Mouse (Mus musculus) midbrain, embryonic 11.5 days (tissue): ENCODE measurements at regions not wholly inside any gene's neighbourhood (a gene's known extent, or its start where the extent isn't known, plus 50 kb on each side); places are given as distances from the start of the nearest gene placed in this dataset.

ENCODE experiments used
- ATAC-seq: fragments of 200-750 bp; cut with Nextera tagmentation; 2 replicates; pipeline ENCODE4 v1.8.0; 2017; ENCODE audit warnings: moderate TSS enrichment, moderate library complexity; ENCODE audit not compliant: low FRiP score
- DNase-seq: peaks from one replicate; pipeline ENCODE4 v3.0.0; 2015; ENCODE audit warnings: low spot score; ENCODE audit errors: missing footprints
- H3K27ac ChIP-seq: fragments of 300-500 bp; sonication (generic); 2 replicates; pipeline ENCODE4 v1.5.1; 2014; ENCODE audit warnings: low read depth, low read length
- H3K27me3 ChIP-seq: fragments of 300-500 bp; sonication (generic); 2 replicates; pipeline ENCODE4 v1.6.1; 2014; ENCODE audit warnings: mild to moderate bottlenecking, low read length, moderate library complexity, mixed read lengths; ENCODE audit not compliant: control insufficient read depth, insufficient read depth
- H3K36me3 ChIP-seq: fragments of 300-500 bp; sonication (generic); 2 replicates; pipeline ENCODE4 v1.6.1; 2014; ENCODE audit warnings: mild to moderate bottlenecking, low read length, moderate library complexity, mixed read lengths; ENCODE audit not compliant: control insufficient read depth, insufficient read depth
- H3K4me1 ChIP-seq: fragments of 300-500 bp; sonication (generic); 2 replicates; pipeline ENCODE4 v1.6.1; 2014; ENCODE audit warnings: low read length; ENCODE audit not compliant: control insufficient read depth, insufficient read depth
- H3K4me2 ChIP-seq: fragments of 300-500 bp; sonication (generic); 2 replicates; pipeline ENCODE4 v1.6.1; 2014; ENCODE audit warnings: mild to moderate bottlenecking, moderate library complexity
- H3K4me3 ChIP-seq: fragments of 300-500 bp; sonication (generic); 2 replicates; pipeline ENCODE4 v1.5.1; 2014; ENCODE audit warnings: low read depth, low read length
- H3K9ac ChIP-seq: fragments of 300-500 bp; sonication (generic); 2 replicates; pipeline ENCODE4 v1.6.1; 2014; ENCODE audit warnings: low read length
- H3K9me3 ChIP-seq: fragments of 300-500 bp; sonication (generic); 2 replicates; pipeline ENCODE4 v1.6.1; 2016; ENCODE audit warnings: low read length; ENCODE audit not compliant: control insufficient read depth
- WGBS: fragments of 180-500 bp; shearing (Covaris S2); extraction: QIAGEN DNeasy Blood & Tissue Kit; methylation state at CpG from one replicate; pipeline ENCODE4 v1.1.7; 2014; 5-methylcytosine and 5-hydroxymethylcytosine counted together

- Histone ChIP-seq H3K27ac (peak overlapping the region; percentile 64), H3K9me3 (no peaks in the 10 kb centered on the region), H3K4me1 (peaks cover 43% of the 10 kb centered on the region), H3K9ac (peak overlapping the region; percentile 2; the same call in 1 of the 2 replicates), H3K4me2 (peak overlapping the region; percentile 32), H3K36me3 (no peaks in the 10 kb centered on the region), H3K4me3 (no peak overlapping the region), H3K27me3 (no peaks in the 10 kb centered on the region)
- WGBS: 25% methylated on average over 3 of the region's 3 CpGs
- ATAC-seq (no peak; the same call in 1 of the 2 replicates), DNase-seq (no peak)
These were observed 55.6 kb downstream of the Irf2bp2 start for GRCm38 (mm10) chr8:126538136-126538535.

- Histone ChIP-seq H3K4me3 (no peak overlapping the region), H3K27me3 (no peaks in the 10 kb centered on the region), H3K4me1 (peaks cover 43% of the 10 kb centered on the region), H3K9me3 (no peaks in the 10 kb centered on the region), H3K27ac (peak overlapping the region; percentile 60), H3K4me2 (no peak overlapping the region), H3K36me3 (no peaks in the 10 kb centered on the region), H3K9ac (no peak overlapping the region)
- DNase-seq (peak; percentile 93), ATAC-seq (0 out of 2 replicates have a peak, but pooled peaks have one; percentile 20)
- 17% methylated on average over 6 of the region's 6 CpGs for WGBS
These were observed 56.7 kb downstream of the Irf2bp2 start for GRCm38 (mm10) chr8:126536928-126537618.

GRCm38 (mm10) chr8:126536132-126536927, 57.5 kb downstream of the Irf2bp2 start:
- Histone ChIP-seq H3K4me1 (peaks cover 43% of the 10 kb centered on the region), H3K36me3 (no peaks in the 10 kb centered on the region), H3K27me3 (no peaks in the 10 kb centered on the region), H3K4me2 (no peak overlapping the region), H3K9me3 (no peaks in the 10 kb centered on the region), H3K27ac (peak overlapping the region; percentile 60), H3K9ac (no peak overlapping the region), H3K4me3 (no peak overlapping the region)
- peak; percentile 90 for DNase-seq
- ATAC-seq: peak; percentile 49; the same call in 1 of the 2 replicates
- WGBS: 33% methylated on average over 11 of the region's 11 CpGs

- WGBS: 40% methylated on average over 7 of the region's 7 CpGs
- Histone ChIP-seq H3K4me2 (no peak overlapping the region), H3K4me1 (peaks cover 20% of the 10 kb centered on the region), H3K4me3 (no peak overlapping the region), H3K27me3 (no peaks in the 10 kb centered on the region), H3K9ac (no peak overlapping the region), H3K9me3 (no peaks in the 10 kb centered on the region), H3K36me3 (no peaks in the 10 kb centered on the region), H3K27ac (no peak overlapping the region)
- DNase-seq: no peak
- ATAC-seq: no peak
These were observed 57.6 kb upstream of the Tarbp1 start for GRCm38 (mm10) chr8:126532284-126532974.

GRCm38 (mm10) chr8:126531459-126531858, 56.6 kb upstream of the Tarbp1 start:
- no peak for DNase-seq
- no peaks in the 10 kb centered on the region for H3K9me3 ChIP-seq
- peaks cover 11% of the 10 kb centered on the region for H3K4me1 ChIP-seq
- H3K9ac ChIP-seq: no peak overlapping the region
- no peaks in the 10 kb centered on the region for H3K27me3 ChIP-seq
- no peak overlapping the region for H3K27ac ChIP-seq
- H3K36me3 ChIP-seq: no peaks in the 10 kb centered on the region
- no peak for ATAC-seq
- no peak overlapping the region for H3K4me2 ChIP-seq
- WGBS: 84% methylated on average over 7 of the region's 7 CpGs
- no peak overlapping the region for H3K4me3 ChIP-seq

GRCm38 (mm10) chr8:126529409-126529808, 54.5 kb upstream of the Tarbp1 start:
- DNase-seq: no peak
- no peak overlapping the region for H3K27ac ChIP-seq
- ATAC-seq: no peak
- H3K9me3 ChIP-seq: no peaks in the 10 kb centered on the region
- H3K36me3 ChIP-seq: no peaks in the 10 kb centered on the region
- no peak overlapping the region for H3K4me2 ChIP-seq
- no peak overlapping the region for H3K4me3 ChIP-seq
- peaks cover 3% of the 10 kb centered on the region; the same call in 1 of the 2 replicates for H3K4me1 ChIP-seq
- no peaks in the 10 kb centered on the region for H3K27me3 ChIP-seq
- H3K9ac ChIP-seq: no peak overlapping the region
- 62% methylated on average over 3 of the region's 3 CpGs for WGBS

- peaks cover 3% of the 10 kb centered on the region; the same call in 1 of the 2 replicates for H3K4me1 ChIP-seq
- no peak overlapping the region for H3K27ac ChIP-seq
- WGBS: 89% methylated on average over 9 of the region's 9 CpGs
- H3K9me3 ChIP-seq: no peaks in the 10 kb centered on the region
- DNase-seq (no peak), ATAC-seq (no peak)
- H3K27me3 ChIP-seq: no peaks in the 10 kb centered on the region
- no peak overlapping the region for H3K9ac ChIP-seq
- no peak overlapping the region for H3K4me2 ChIP-seq
- no peaks in the 10 kb centered on the region for H3K36me3 ChIP-seq
- no peak overlapping the region for H3K4me3 ChIP-seq
These were observed 53.7 kb upstream of the Tarbp1 start for GRCm38 (mm10) chr8:126528434-126529080.

GRCm38 (mm10) chr8:126526864-126527571, 52.2 kb upstream of the Tarbp1 start:
- Histone ChIP-seq H3K4me2 (no peak overlapping the region), H3K27me3 (no peaks in the 10 kb centered on the region), H3K36me3 (no peaks in the 10 kb centered on the region), H3K9me3 (no peaks in the 10 kb centered on the region), H3K9ac (no peak overlapping the region), H3K27ac (no peak overlapping the region), H3K4me3 (no peak overlapping the region), H3K4me1 (peaks cover 3% of the 10 kb centered on the region; the same call in 1 of the 2 replicates)
- ATAC-seq (no peak), DNase-seq (no peak)
- 61% methylated on average over 14 of the region's 14 CpGs for WGBS
